Mouse (Mus musculus): Measurements from ENCODE around the gene Sel1l3. TPM values are rescaled to one million over a fixed set of nuclear protein-coding genes. Genes with fewer than 3 reads are reported as not detected.

Gene Sel1l3
- 1 to 10 TPM; 1.7 to 2.0 TPM for total RNA-seq (2021)

DNA sequence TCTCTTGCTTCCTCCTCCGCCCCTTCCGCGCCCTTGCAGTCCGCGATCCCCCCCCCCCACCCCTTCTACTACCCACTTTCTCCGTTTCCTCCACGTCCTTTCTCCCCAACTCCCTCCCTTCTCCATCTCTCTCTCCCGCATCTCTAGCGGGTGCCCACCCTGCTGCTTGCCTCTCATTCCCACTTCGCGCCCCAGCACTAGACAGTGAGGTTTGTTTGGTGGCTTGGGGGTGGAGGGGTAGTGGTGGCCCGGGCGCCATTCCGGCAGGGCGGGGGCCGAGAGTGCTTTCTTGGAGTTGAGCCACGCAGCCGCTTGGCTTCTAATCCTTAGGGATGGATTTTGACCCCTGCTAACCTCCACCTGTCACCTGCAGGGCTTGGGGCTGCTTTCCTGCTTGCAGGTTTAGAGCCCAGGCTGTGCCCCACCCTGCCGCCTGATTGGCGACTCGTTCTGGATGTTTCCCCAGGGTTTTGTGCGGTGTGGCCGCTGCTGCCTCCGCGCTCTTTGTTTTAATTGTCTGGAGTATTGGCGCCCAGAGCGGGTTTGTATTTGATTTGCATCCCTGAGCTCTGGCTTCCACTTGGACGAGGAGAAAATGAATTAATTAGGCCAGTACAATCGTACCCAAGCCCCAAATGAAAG, at the start of gene Sel1l3:
Sel1l3 (minus strand) TSS at position 217 of the 642 bp plus-strand sequence.
- intact Hi-C loops (cut with DNase I) = no loop called here
- no peak for DNase-seq (ENCODE audit: low spot score)

DNA sequence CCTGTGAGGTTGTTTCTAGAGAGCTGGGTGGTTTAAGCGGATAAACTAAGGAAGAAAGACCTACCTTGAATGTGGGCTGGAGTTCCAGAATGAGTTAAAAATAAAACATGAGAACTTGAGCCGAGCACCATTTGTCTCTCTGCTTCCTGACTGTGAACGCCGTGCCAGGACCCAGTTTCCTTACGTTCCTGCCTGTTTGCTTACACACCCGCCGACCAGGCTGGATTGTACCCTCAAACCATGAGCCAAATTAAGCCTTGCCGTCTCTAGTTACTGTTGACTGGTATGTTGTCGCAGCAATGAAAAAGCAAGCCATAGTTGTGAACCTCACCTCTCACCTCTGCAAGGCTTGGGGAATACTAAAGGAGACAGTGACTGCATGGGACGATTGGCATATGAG, 48.3 kb upstream of the Sel1l3 start:
- DNase-seq (ENCODE audit: low spot score) = no peak
- intact Hi-C loops (cut with DNase I) = no loop called here

DNA sequence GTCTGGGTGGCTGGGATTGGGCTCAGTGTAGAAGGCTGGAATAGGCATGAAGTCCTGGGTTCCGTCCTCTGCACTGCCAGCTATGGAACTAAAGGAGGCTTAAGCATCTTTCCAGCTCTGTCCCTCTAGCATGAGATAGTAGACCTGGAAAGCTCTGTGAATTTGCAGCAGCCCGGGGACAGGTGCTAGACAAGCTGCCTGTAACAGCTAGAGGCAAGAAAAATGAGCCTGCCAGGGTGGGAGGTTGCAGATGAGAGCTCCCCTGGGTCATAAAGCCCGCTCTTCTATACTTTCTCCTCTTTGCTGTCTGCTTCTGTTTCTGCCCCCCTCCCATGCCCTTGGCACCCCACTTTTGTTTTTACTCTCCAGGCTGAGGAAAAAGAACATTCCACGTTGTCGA, 46.2 kb upstream of the Sel1l3 start:
- DNase-seq (ENCODE audit: low spot score) = no peak
- intact Hi-C loops (cut with DNase I) = no loop called here

DNA sequence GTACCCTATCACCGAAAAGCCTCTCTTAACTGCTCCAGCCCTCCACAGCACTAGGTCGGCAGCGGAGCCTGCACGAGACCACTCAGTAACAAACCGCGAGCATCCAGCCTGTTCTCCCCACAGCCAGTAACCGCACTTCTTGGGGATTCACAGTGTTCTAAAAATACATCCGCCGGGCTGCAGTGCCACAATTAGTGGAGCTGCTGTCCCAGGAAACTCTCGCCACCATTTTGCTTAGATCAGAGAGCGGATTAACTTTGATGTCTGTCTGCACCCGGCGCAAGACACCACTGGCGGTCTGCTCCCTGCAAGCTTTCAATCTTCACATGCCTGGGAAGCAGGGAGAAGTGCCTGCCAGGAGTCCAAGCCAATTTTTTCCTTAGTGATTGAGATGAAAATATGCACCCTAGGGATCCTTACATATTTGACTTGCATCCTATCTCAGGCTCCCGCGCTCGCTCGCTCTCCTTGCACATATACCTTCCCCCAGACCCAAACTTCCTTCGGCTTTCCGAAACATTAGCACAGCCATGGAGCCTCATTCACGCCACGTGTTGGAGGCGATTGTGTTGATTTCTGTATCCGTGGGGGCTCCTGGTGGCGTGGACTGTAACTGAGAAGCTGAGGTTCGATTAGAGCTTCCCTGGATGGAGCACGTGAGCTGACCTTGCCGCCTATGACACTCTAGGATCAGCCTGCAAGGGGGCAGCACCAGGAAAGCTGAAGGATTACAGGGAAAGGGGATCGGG, 44.5 kb upstream of the Sel1l3 start:
- no peak for DNase-seq (ENCODE audit: low spot score)
- intact Hi-C loops (cut with DNase I) = no loop called here

DNA sequence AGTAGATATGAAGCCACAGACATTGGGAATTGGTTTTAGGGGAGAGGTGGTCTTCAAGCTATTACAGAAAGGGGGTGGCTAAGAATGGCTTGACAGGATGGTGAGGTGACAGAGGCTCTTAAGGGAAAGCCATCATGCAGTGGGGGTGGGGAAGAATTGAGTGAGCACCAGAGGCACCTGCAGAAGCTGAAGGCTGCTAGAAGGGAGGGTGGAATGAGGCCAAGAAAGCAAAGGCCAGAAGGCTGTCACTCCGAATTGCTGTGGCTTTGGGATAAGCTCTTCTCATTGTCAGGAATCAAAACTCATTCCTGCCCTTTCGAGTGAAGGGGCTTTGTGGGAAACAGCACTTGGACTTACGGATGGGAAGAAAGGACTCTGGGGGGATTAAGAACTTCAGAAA, 41.1 kb upstream of the Sel1l3 start:
- intact Hi-C loops (cut with DNase I) = no loop called here
- no peak for DNase-seq (ENCODE audit: low spot score)

- intact Hi-C loops (cut with DNase I) = no loop called here
- no peak for DNase-seq (ENCODE audit: low spot score)
Observed at GRCm38 (mm10) chr5:53254154-53254553, 40.4 kb upstream of the Sel1l3 start.

DNA sequence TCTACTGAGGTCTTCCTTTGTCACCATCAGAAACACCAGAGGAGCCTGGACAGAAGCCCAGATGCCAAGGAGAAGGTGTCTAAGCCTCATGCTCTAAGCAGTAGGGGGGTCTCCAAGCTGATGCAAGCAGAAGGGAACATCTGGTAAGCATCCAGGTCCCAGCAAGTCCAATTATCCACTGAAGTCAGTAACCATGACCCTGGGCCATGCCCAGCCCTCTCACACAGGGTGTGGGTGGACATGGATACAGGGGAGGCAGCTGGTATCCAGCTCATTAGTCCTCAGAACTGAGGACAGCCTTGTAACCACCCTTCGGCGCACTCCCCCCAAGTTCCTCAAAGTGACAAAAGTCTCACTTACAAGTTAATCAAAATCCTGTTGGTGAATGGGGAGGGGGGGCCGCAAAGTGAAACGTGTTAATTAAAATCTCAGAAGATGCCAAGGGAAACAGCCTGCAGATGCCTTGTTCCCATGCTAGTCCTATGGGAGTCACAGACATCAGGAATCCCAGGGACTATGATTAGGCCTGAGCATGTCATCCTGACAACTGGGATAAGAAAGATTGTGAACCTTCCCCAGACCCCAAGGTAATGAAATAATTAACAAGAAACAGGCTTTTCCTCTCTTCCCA, 35.8 kb upstream of the Sel1l3 start:
- intact Hi-C loops (cut with DNase I) = no loop called here
- DNase-seq (ENCODE audit: low spot score) = no peak

DNA sequence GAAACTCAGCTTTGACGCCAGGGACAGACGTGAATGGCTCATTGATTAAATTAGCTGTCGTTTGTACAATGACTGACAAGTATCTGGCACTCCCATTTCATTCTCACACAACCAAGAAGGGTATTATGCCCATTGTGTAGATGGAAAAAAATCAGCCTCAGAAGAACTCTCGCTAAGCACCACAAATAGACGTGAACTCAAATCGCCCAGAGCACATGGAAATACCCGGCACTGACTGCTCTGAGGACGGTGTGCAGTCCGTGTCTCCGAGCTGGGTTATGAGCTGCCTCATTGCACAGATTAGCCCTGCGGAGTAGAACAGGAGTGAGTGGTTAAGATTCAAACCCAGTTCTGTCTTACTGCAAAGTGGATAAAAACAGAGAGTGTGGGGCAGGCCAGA, 34.8 kb upstream of the Sel1l3 start:
- intact Hi-C loops (cut with DNase I) = no loop called here
- DNase-seq (ENCODE audit: low spot score) = no peak

DNA sequence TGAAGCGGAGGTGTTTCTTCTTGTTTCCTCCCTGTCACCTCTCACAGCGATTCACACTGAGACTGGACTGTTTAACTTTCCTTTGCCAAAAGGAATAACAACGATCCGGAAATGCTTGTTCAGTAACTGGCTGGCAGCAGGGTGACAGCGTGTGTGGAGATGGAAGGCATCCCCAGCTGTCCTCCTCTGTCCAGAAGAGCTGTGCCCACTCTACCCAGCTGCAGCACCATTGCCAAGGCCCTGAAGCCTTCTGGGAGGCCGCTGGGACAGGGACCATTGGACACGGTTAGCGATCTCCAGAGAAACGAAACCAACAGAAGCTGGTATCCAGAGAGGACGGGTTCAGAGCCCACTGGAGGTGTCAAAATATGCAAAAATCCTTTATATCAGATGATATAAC, 30.2 kb upstream of the Sel1l3 start:
- no peak for DNase-seq (ENCODE audit: low spot score)
- intact Hi-C loops (cut with DNase I) = no loop called here

GRCm38 (mm10) chr5:53242865-53243499, 29.3 kb upstream of the Sel1l3 start:
- intact Hi-C loops (cut with DNase I) = no loop called here
- no peak for DNase-seq (ENCODE audit: low spot score)

DNA sequence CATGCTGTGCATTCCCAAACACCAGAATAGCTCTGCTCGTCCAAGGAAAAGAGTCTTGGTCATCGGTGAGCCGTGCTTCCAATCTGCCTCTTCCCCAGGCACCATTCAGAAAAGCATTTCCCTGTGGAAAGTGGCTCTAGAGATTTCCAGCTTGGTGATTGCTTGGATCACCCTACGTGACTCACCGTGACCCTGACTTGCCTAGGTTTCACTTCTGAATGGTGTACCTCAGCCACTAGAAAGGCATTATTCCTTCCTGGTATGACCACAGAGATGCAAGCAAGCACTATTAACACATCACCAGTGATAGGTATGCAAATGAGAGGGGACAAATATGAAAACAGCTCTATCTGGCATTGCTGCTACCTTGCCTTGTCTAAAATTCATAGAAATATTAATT, 28.2 kb upstream of the Sel1l3 start:
- intact Hi-C loops (cut with DNase I) = no loop called here
- no peak for DNase-seq (ENCODE audit: low spot score)

DNA sequence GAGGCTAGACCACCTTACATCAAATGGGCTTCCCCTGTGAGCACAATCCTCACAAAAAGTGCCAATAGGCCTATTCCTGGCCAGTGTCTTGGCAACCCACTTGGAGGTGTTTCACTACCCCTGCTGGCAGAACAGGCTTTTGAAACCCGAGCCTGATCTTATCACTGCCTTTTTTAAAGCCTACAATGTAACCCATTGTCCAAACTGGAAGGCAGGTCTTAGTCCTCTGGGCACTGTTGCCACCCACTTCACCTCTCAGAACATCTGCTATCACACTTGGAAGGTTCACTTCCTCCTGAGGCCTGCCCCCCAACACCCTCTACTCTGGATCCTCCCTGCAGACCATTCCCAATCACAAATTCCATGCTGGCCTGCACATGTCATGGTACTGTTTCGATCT, 27.4 kb upstream of the Sel1l3 start:
- intact Hi-C loops (cut with DNase I) = no loop called here

DNA sequence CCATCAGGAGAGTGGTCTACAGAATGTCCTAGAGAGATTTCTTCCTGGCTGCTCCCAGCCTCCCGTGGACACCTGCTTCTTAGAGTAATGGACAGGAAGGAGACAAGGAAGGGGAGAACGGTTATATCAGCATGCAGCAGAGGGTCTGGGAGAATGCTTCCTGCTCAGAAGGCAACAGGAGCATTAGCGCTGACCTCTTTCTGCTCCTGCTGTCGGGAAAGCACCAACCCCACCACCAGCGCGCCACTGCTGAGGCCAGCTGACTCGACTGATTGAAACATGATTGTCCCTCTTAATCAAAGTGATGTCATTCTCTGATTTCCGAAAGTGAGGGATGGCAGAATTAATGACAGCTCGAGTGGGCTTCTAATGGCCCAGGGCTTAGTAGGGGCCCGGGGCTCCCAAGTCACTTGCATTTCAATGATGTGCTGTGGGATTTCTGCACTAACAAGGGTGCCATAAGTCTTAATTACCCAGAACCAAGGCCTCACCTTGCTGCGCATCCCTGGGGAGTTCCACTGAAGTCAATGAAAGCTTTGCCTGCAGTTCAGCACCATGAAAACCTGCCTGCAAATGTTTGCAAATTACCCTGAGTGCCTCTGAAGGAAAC, 26.2 kb upstream of the Sel1l3 start:
- intact Hi-C loops (cut with DNase I) = no loop called here

More for the DNA sequence above, 27.4 kb upstream of the Sel1l3 start:
- DNase-seq (ENCODE audit: low spot score) = no peak

GRCm38 (mm10) chr5:53239189-53239588, 25.5 kb upstream of the Sel1l3 start:
- no peak for DNase-seq (ENCODE audit: low spot score)
- intact Hi-C loops (cut with DNase I) = no loop called here

More for the DNA sequence above, 26.2 kb upstream of the Sel1l3 start:
- no peak for DNase-seq (ENCODE audit: low spot score)

GRCm38 (mm10) chr5:53238761-53239160, 25.0 kb upstream of the Sel1l3 start:
- intact Hi-C loops (cut with DNase I) = no loop called here
- DNase-seq (ENCODE audit: low spot score) = no peak

DNA sequence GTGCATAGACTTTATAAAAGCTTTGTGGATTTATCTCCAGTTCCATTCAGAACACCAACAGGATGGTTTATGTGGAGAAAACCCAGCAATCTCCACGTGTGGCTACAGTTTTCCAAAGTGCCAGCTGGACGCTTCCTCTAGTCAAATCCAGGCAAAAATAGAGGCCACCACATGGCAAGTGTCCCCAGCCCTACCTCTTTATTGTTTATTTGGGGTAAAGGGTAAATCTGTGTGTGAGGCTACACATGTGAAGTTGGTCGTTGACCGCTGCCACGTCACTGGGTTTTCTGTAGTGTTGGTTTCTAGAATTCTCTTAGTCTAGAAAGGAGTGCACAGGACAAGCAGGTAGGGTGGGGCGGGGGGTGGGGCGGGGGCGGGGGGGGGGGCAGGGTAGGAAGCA, 23.0 kb upstream of the Sel1l3 start:
- intact Hi-C loops (cut with DNase I) = no loop called here
- DNase-seq (ENCODE audit: low spot score) = no peak

DNA sequence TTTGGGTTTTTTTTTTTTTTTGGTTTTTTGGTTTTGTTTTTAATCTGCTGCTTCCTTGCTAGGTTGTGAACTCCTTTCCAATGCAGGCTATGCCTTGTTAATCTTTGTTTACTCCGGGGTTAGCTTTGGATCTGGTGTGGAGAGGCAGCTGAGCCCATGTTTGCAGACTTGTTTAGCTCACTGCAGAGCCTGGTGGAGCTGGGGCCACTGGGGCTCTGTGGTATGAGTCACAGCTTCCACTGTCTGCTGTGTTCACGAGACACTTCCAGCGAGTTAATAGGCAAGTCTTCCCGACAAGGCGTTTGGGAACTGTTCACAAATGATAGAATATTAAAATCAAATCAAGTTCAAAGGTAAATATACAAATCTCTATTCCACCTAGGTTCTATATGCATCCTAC, 22.4 kb upstream of the Sel1l3 start:
- intact Hi-C loops (cut with DNase I) = no loop called here
- DNase-seq (ENCODE audit: low spot score) = peak; percentile 9

- no peak for DNase-seq (ENCODE audit: low spot score)
- intact Hi-C loops (cut with DNase I) = no loop called here
Observed at GRCm38 (mm10) chr5:53235551-53235950, 21.8 kb upstream of the Sel1l3 start.

DNA sequence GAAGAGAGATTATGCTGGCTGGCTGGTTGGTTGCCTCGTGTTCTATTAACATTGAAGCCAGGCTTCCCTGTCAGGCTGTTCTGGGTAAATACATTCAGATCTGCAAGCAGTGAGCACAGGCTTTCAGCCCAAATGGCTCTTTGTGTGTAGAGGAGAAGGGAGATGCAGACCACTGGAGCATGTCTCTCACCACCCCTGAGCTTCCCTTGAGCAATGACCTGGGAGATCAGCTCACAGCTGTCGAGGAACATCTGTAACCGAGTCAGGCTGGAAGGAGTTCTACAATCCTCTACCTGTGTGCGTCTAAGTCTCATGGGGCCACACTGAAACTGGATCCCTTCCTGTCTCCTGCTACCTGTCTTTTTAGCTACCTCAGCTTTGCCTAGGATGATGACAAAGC, 16.8 kb upstream of the Sel1l3 start:
- intact Hi-C loops (cut with DNase I) = no loop called here
- no peak for DNase-seq (ENCODE audit: low spot score)

- no peak for DNase-seq (ENCODE audit: low spot score)
- intact Hi-C loops (cut with DNase I) = no loop called here
Observed at GRCm38 (mm10) chr5:53225434-53225833, 11.7 kb upstream of the Sel1l3 start.

All from heart, postnatal 25 days (tissue).